Mouse (Mus musculus): ENCODE results near the gene Tubb4b. TPM values are rescaled to one million over a fixed set of nuclear protein-coding genes. Genes with fewer than 3 reads are reported as not detected.

Tubb4b gene
- polyA plus RNA-seq, 1 experiment from 2014 or later: 395 TPM

DNA sequence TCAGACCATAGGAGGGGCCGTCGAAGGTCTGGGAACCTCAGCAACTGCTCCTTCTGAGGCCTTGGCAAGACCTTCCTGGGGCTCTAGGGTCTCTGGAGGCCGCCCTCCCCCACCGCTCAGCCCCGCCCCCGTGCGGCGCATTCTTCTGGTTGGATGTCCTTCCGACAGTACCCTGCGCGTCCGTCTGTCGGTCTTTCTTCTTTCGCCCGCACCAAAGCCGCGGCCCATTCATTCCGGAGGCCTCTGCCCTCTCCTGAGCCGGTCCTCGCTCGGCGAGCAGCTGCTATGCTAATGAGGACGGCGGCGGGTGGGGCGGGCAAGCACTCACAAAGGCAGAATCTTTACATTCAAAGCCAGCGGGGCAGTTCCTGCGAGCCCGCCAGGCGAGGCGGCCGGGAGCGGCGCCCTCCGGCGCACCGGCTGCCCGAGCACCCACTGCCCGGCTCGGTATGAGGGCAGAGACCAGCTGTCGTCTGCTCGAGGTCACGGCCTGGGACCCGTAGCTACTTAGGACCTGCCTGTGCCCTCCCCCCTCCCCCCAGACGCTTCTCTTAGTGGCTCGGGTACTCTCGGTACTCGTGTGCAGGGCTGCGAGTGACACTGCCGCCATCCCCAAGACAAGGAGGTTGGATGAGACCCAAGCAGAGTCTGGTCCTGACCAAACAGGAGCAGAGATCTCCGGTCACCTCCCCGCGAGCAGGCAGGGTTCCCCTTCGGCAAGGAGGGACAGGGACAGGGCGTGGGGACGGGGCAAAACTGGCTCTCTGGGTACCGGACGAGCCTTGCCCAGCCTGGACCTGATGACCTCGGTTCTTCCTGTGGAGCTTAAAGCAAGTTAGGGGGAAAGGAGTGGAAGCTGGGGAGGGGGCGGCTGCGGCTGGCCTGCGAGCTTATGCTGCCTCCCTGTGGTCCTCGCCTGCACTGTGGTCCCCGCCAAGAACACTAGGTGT lies 38.6 kb downstream of the Tubb4b start:
- WGBS: 2% methylated on average over 59 of the region's 64 CpGs

DNA sequence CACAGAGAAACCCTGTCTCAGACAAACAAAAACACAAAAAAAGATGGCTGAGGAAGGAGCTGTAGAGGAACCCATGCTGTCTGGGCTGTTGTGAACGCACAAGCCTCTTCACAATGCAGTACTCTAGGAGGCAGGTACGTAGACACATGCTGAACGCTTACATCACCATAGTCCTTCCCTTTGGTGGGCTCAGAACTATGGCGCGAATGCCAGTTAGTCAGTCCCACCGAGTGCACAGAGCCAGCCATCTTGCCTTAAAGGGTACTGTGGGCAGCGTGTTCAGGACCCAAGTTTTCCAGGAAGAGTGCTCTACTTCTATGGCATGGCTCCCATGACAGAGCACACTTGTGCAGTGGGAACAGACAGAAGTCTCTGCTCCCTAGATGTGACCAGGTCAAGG lies 40.0 kb downstream of the Tubb4b start:
- H3K27me3 ChIP-seq (ENCODE audit: control insufficient read depth, insufficient read depth, low read length): peaks cover 33% of the 10 kb centered on the region
- 91% methylated on average over 7 of the region's 7 CpGs for WGBS
- peaks cover 6 to 12% of the 10 kb centered on the region in 2 experiments; a peak in 2 of 4 replicates for H3K4me1 ChIP-seq (ENCODE audit: control insufficient read depth in 2 of 2, insufficient read depth in 2 of 2, low read length in 2 of 2)
- H3K36me3 ChIP-seq (ENCODE audit: control insufficient read depth, insufficient read depth, low read length): no peaks in the 10 kb centered on the region; the same call in 1 of the 2 replicates
- H3K4me3 ChIP-seq (ENCODE audit: control insufficient read depth in 1 of 2, insufficient read depth in 1 of 2, low read depth in 1 of 2, low read length in 2 of 2): no peak overlapping the region
- H3K4me2 ChIP-seq (ENCODE audit: low read length): no peak overlapping the region
- no peak for ATAC-seq (ENCODE audit: insufficient number of reproducible peaks, insufficient read depth, low FRiP score, low read depth)
- H3K9me3 ChIP-seq (ENCODE audit: control insufficient read depth, low read length): no peaks in the 10 kb centered on the region
- H3K9ac ChIP-seq (ENCODE audit: low read length): no peak overlapping the region
- no peak overlapping the region for H3K27ac ChIP-seq (replicated peaks in 1 of 2; ENCODE audit: control insufficient read depth in 1 of 2, insufficient read depth in 1 of 2, low read depth in 2 of 2, low read length in 2 of 2)

More for the DNA sequence above, 38.6 kb downstream of the Tubb4b start:
- H3K4me3 ChIP-seq (ENCODE audit: control insufficient read depth in 1 of 2, insufficient read depth in 1 of 2, low read depth in 1 of 2, low read length in 2 of 2): peak overlapping the region; percentile 47 to 51
- H3K27ac ChIP-seq (replicated peaks in 1 of 2; ENCODE audit: control insufficient read depth in 1 of 2, insufficient read depth in 1 of 2, low read depth in 2 of 2, low read length in 2 of 2): peak overlapping the region; percentile 0 to 63; a peak in 3 of 4 replicates
- H3K36me3 ChIP-seq (ENCODE audit: control insufficient read depth, insufficient read depth, low read length): no peaks in the 10 kb centered on the region; the same call in 1 of the 2 replicates
- peaks cover 26% of the 10 kb centered on the region for H3K27me3 ChIP-seq (ENCODE audit: control insufficient read depth, insufficient read depth, low read length)
- no peaks in the 10 kb centered on the region for H3K9me3 ChIP-seq (ENCODE audit: control insufficient read depth, low read length)
- H3K9ac ChIP-seq (ENCODE audit: low read length): peak overlapping the region; percentile 78
- peak overlapping the region; percentile 97 for H3K4me2 ChIP-seq (ENCODE audit: low read length)
- peaks cover 2 to 9% of the 10 kb centered on the region in 2 experiments; a peak in 2 of 4 replicates for H3K4me1 ChIP-seq (ENCODE audit: control insufficient read depth in 2 of 2, insufficient read depth in 2 of 2, low read length in 2 of 2)
- ATAC-seq (ENCODE audit: insufficient number of reproducible peaks, insufficient read depth, low FRiP score, low read depth): peak; percentile 63

DNA sequence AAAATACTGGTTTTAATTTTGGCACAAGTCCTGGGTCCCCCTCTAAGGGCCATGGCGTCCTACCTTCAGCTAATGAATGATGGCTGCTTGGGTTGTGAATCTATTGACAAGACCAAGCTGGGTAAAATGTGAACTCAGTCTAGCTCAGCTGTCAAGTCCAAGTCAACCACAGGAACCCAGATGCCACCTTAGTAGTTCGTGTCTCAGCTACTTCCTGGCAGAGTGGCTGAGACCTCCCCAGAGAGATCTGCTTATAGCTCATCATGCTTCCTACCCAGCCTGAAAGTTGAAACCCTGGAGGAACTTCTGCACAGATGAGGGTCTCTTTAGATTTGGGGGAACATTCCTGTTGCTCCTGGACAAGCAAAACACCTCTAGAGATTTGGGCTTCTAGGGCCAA lies 41.2 kb downstream of the Tubb4b start:
- Histone ChIP-seq H3K4me1 (ENCODE audit: control insufficient read depth in 2 of 2, insufficient read depth in 2 of 2, low read length in 2 of 2) (peaks cover 12 to 17% of the 10 kb centered on the region in 2 experiments; a peak in 3 of 4 replicates), H3K36me3 (ENCODE audit: control insufficient read depth, insufficient read depth, low read length) (no peaks in the 10 kb centered on the region; the same call in 1 of the 2 replicates), H3K27me3 (ENCODE audit: control insufficient read depth, insufficient read depth, low read length) (peaks cover 42% of the 10 kb centered on the region), H3K9me3 (ENCODE audit: control insufficient read depth, low read length) (no peaks in the 10 kb centered on the region), H3K9ac (ENCODE audit: low read length) (0 out of 2 replicates have a peak overlapping the region, but pooled peaks have one; percentile 23), H3K4me2 (ENCODE audit: low read length) (peak overlapping the region; percentile 95), H3K4me3 (ENCODE audit: control insufficient read depth in 1 of 2, insufficient read depth in 1 of 2, low read depth in 1 of 2, low read length in 2 of 2) (no peak overlapping the region; a peak in 1 of 4 replicates), H3K27ac (replicated peaks in 1 of 2; ENCODE audit: control insufficient read depth in 1 of 2, insufficient read depth in 1 of 2, low read depth in 2 of 2, low read length in 2 of 2) (no peak overlapping the region)
- ATAC-seq (ENCODE audit: insufficient number of reproducible peaks, insufficient read depth, low FRiP score, low read depth): no peak
- 64% methylated on average over 2 of the region's 2 CpGs for WGBS

DNA sequence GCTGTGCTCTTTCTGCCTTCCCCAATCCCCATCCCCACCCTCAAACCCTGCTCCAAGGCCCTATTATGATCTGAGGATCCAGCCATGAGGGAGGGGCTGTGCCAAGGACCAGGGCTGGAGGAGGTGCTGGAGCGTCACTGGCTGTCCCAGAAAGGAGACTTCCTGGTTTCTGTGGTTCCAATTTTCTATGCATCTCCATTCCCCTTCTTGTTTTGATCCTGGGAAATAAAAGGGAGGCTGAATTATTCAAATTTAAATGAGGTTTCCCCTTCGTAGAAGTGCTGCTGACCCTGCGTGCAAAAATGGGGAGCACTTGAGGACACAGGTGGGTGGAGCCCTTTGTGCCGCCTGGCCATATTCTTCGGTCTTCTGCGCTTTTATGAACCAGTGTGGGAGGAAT lies 41.8 kb downstream of the Tubb4b start:
- Histone ChIP-seq H3K27ac (replicated peaks in 1 of 2; ENCODE audit: control insufficient read depth in 1 of 2, insufficient read depth in 1 of 2, low read depth in 2 of 2, low read length in 2 of 2) (no peak overlapping the region), H3K4me2 (ENCODE audit: low read length) (peak overlapping the region; percentile 95), H3K4me3 (ENCODE audit: control insufficient read depth in 1 of 2, insufficient read depth in 1 of 2, low read depth in 1 of 2, low read length in 2 of 2) (peak overlapping the region; percentile 17 to 64), H3K27me3 (ENCODE audit: control insufficient read depth, insufficient read depth, low read length) (peaks cover 47% of the 10 kb centered on the region), H3K36me3 (ENCODE audit: control insufficient read depth, insufficient read depth, low read length) (no peaks in the 10 kb centered on the region; the same call in 1 of the 2 replicates), H3K9ac (ENCODE audit: low read length) (peak overlapping the region; percentile 82; the same call in 1 of the 2 replicates), H3K9me3 (ENCODE audit: control insufficient read depth, low read length) (no peaks in the 10 kb centered on the region), H3K4me1 (ENCODE audit: control insufficient read depth in 2 of 2, insufficient read depth in 2 of 2, low read length in 2 of 2) (peaks cover 19 to 24% of the 10 kb centered on the region in 2 experiments)
- WGBS: 31% methylated on average over 6 of the region's 6 CpGs
- ATAC-seq (ENCODE audit: insufficient number of reproducible peaks, insufficient read depth, low FRiP score, low read depth): no peak

DNA sequence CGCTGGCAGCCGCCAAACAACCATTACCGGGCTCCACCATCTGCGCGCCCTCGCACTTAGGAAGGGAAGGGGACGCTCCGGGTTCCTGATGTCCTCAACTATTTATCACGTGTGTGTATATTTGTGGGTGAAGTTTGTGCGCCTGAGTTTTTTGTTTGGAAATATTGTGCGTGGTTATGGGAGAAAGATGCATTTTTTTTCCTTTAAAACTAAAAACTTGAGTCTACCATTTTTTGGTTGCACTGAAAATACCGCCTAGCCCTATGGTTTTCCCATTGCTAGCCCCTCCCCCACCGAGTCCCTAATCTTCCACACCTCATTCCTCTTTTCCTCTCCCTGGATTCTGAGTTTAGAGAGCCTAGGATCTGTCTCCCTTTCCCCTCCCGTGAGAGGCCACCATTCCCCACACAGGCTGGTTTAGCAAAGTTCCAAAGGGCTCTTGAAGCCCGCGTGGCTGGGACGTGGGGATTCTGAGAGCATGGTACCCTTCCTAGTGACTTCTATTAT lies 42.6 kb downstream of the Tubb4b start:
- WGBS: under 1% methylated on average over 17 of the region's 17 CpGs
- H3K4me1 ChIP-seq (ENCODE audit: control insufficient read depth in 2 of 2, insufficient read depth in 2 of 2, low read length in 2 of 2): peaks cover 24 to 31% of the 10 kb centered on the region in 2 experiments
- H3K9me3 ChIP-seq (ENCODE audit: control insufficient read depth, low read length): no peaks in the 10 kb centered on the region

DNA sequence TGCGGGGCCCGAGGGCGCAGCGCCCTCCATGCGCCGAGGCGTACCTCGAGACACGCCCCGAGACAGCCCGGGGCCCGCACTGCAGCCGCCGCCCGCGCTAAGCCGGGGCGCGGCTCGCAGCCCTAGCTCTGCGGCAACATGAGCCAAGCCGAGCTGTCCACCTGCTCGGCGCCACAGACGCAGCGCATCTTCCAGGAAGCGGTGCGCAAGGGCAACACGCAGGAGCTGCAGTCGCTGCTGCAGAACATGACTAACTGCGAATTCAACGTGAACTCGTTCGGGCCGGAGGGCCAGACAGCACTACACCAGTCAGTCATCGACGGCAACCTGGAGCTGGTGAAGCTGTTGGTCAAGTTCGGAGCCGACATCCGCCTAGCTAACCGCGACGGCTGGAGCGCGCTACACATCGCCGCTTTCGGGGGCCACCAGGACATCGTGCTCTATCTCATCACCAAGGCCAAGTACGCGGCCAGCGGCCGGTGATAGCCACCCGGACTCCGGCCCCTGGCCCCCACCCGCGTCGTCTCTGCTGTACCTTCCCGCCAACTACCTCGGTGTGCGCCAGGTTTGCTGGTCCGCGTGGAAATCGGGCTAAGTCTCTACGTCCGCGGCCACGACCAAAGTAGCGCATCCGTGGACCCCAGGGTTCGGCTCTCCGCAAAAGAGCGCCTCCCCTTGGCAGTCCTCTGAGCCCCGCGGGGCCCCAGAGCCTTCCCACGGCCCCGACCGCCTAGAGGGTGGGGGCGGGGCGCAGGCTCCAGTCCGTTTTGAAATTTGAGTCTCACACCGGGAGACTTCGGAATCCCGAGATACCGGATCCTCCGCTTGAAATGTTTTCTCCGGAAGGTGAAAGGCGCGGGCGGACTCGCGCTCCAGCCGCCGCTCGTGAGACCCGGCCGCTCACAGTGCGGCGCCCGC lies 43.3 kb downstream of the Tubb4b start:
- H3K27me3 ChIP-seq (ENCODE audit: control insufficient read depth, insufficient read depth, low read length): peaks cover 47% of the 10 kb centered on the region
- H3K9me3 ChIP-seq (ENCODE audit: control insufficient read depth, low read length): no peaks in the 10 kb centered on the region
- WGBS: under 1% methylated on average over 100 of the region's 100 CpGs
- peaks cover 31 to 38% of the 10 kb centered on the region in 2 experiments for H3K4me1 ChIP-seq (ENCODE audit: control insufficient read depth in 2 of 2, insufficient read depth in 2 of 2, low read length in 2 of 2)
- peak; percentile 46; the same call in 1 of the 2 replicates for ATAC-seq (ENCODE audit: insufficient number of reproducible peaks, insufficient read depth, low FRiP score, low read depth)
- peak overlapping the region; percentile 82 for H3K9ac ChIP-seq (ENCODE audit: low read length)
- H3K4me2 ChIP-seq (ENCODE audit: low read length): peak overlapping the region; percentile 95
- peak overlapping the region; percentile 54 to 64 for H3K4me3 ChIP-seq (ENCODE audit: control insufficient read depth in 1 of 2, insufficient read depth in 1 of 2, low read depth in 1 of 2, low read length in 2 of 2)
- H3K36me3 ChIP-seq (ENCODE audit: control insufficient read depth, insufficient read depth, low read length): no peaks in the 10 kb centered on the region; the same call in 1 of the 2 replicates
- H3K27ac ChIP-seq (replicated peaks in 1 of 2; ENCODE audit: control insufficient read depth in 1 of 2, insufficient read depth in 1 of 2, low read depth in 2 of 2, low read length in 2 of 2): peak overlapping the region; percentile 20 to 82

More for the DNA sequence above, 42.6 kb downstream of the Tubb4b start:
- no peak for ATAC-seq (ENCODE audit: insufficient number of reproducible peaks, insufficient read depth, low FRiP score, low read depth)
- peak overlapping the region; percentile 54 to 64 for H3K4me3 ChIP-seq (ENCODE audit: control insufficient read depth in 1 of 2, insufficient read depth in 1 of 2, low read depth in 1 of 2, low read length in 2 of 2)
- peaks cover 47% of the 10 kb centered on the region for H3K27me3 ChIP-seq (ENCODE audit: control insufficient read depth, insufficient read depth, low read length)
- peak overlapping the region; percentile 82 for H3K9ac ChIP-seq (ENCODE audit: low read length)
- H3K4me2 ChIP-seq (ENCODE audit: low read length): peak overlapping the region; percentile 95
- no peaks in the 10 kb centered on the region; the same call in 1 of the 2 replicates for H3K36me3 ChIP-seq (ENCODE audit: control insufficient read depth, insufficient read depth, low read length)
- peak overlapping the region in 1 of 2 experiments; percentile 82; a peak in 2 of 4 replicates for H3K27ac ChIP-seq (replicated peaks in 1 of 2; ENCODE audit: control insufficient read depth in 1 of 2, insufficient read depth in 1 of 2, low read depth in 2 of 2, low read length in 2 of 2)

Measured in heart, embryonic 14.5 days (tissue).